Mouse (Mus musculus): ENCODE measurements at regions not wholly inside any gene's neighbourhood (a gene's known extent, or its start where the extent isn't known, plus 50 kb on each side); places are given as distances from the start of the nearest gene placed in this dataset.

DNA sequence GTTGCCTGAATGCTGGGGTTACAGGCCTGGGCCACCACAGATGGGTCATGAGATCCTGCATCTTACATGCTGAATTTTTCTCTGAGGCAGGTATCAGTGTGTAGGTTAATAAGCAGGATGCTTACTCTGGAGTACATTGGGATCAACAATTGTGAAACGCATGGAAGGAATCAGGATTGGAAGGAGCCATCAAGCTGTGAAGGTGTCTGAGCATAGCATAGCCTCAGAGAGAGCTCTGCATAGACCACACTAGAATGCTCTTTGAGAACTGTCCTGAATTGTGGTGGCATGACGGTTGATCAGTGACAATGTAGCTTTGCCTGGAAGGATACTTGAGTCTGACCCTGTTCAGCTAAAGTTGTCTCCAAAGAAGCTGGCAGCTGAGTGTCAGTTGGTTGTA lies 1245.7 kb upstream of the A1bg start:
- TF ChIP-seq CTCF (IDR thresholded peaks at IDR 0.05; ENCODE audit: extremely low read depth, insufficient read length, insufficient replicate concordance, low read depth, low read length) (no peak), POLR2A (IDR thresholded peaks at IDR 0.05; ENCODE audit: low read depth, low read length) (no peak)

All from small intestine, adult 2 months (tissue).